Mouse (Mus musculus): ENCODE measurements around the gene Lep. TPM values are rescaled to one million over a fixed set of nuclear protein-coding genes. Genes with fewer than 3 reads are reported as not detected.

Gene Lep
- polyA plus RNA-seq, 1 experiment from 2014 or later = not detected

DNA sequence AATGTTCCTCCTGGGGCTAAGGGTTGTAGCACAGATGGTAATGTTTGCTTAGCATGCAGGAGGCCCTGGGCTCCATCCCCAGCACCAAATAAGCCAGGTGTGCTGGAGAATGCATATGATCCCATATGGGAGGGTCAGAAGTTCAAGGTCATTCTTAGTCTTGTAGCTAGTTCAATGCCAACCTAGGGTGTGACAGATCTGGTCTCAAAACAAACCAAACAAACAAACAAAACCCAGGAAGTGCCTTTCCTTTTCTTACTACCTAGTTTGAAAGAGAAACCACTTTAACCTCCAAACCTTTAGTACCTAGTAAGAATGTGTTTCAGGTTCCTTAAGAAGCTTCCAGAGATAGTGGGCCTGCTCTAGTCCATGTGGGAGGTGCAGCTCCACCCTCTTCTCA lies 58.2 kb downstream of the Lep start:
- Histone ChIP-seq H3K4me3 (ENCODE audit: low read depth, low read length) (no peak overlapping the region), H3K36me3 (ENCODE audit: control insufficient read depth, insufficient read depth, low read length) (no peaks in the 10 kb centered on the region)
- ATAC-seq = no peak

DNA sequence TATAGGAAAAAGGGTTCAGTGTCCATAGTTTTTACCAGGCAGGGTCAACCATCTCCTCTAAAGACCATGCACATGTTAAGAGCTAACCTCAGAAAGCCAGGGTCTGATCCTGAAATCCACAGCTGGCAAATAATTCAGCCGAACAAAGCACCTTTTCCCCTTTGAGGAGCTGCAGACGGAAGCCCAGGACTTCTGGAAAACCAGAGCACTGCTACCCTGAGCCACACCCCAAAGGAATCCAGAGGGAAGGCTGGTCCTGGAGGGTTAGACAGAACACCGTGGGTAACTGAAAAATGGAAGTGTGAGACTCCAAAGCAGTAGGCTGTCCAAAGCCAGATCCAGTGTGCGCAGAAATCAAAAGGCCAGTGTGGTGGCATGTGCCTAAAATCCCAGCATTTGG lies 58.9 kb downstream of the Lep start:
- Histone ChIP-seq H3K36me3 (ENCODE audit: control insufficient read depth, insufficient read depth, low read length) (peaks cover under 1% of the 10 kb centered on the region; the same call in 1 of the 2 replicates), H3K9ac (ENCODE audit: low read length) (no peak overlapping the region), H3K4me1 (ENCODE audit: control insufficient read depth, insufficient read depth, low read length) (no peaks in the 10 kb centered on the region), H3K4me2 (ENCODE audit: low read length) (no peak overlapping the region), H3K27me3 (replicated peaks; ENCODE audit: control insufficient read depth, insufficient read depth, low read length) (no peaks in the 10 kb centered on the region), H3K4me3 (ENCODE audit: low read depth, low read length) (no peak overlapping the region), H3K9me3 (replicated peaks; ENCODE audit: control insufficient read depth, low read length) (no peaks in the 10 kb centered on the region), H3K27ac (ENCODE audit: low read depth, low read length) (no peak overlapping the region)
- WGBS = 79% methylated on average over 4 of the region's 4 CpGs
- DNase-seq (ENCODE audit: low spot score) (no peak), ATAC-seq (no peak)

More for the DNA sequence above, 58.2 kb downstream of the Lep start:
- no peak overlapping the region for H3K9ac ChIP-seq (ENCODE audit: low read length)
- no peak overlapping the region for H3K4me2 ChIP-seq (ENCODE audit: low read length)
- no peaks in the 10 kb centered on the region for H3K4me1 ChIP-seq (ENCODE audit: control insufficient read depth, insufficient read depth, low read length)
- no peak for DNase-seq (ENCODE audit: low spot score)
- no peak overlapping the region for H3K27ac ChIP-seq (ENCODE audit: low read depth, low read length)
- no peaks in the 10 kb centered on the region for H3K9me3 ChIP-seq (replicated peaks; ENCODE audit: control insufficient read depth, low read length)
- H3K27me3 ChIP-seq (replicated peaks; ENCODE audit: control insufficient read depth, insufficient read depth, low read length) = no peaks in the 10 kb centered on the region

GRCm38 (mm10) chr6:29119990-29120389 lies 60.0 kb downstream of the Lep start:
- Histone ChIP-seq H3K36me3 (ENCODE audit: control insufficient read depth, insufficient read depth, low read length) (peaks cover 9% of the 10 kb centered on the region; the same call in 1 of the 2 replicates), H3K27me3 (replicated peaks; ENCODE audit: control insufficient read depth, insufficient read depth, low read length) (no peaks in the 10 kb centered on the region), H3K9ac (ENCODE audit: low read length) (no peak overlapping the region), H3K4me1 (ENCODE audit: control insufficient read depth, insufficient read depth, low read length) (no peaks in the 10 kb centered on the region), H3K4me2 (ENCODE audit: low read length) (no peak overlapping the region), H3K27ac (ENCODE audit: low read depth, low read length) (no peak overlapping the region), H3K9me3 (replicated peaks; ENCODE audit: control insufficient read depth, low read length) (no peaks in the 10 kb centered on the region), H3K4me3 (ENCODE audit: low read depth, low read length) (no peak overlapping the region)
- ATAC-seq (no peak), DNase-seq (ENCODE audit: low spot score) (no peak)
- WGBS = 89% methylated on average over 13 of the region's 13 CpGs

Small RNAs within 50 kb of the gene (microRNA-seq; reads per million reads assigned to microRNA genes)
- 68.6 reads per million, percentile 52 among the genes with 10 or more reads in this experiment for gene Mir129-1

Other genes starting within 250 kb of the Lep start
- 5.8 and 7.6 TPM in 2 replicates for gene Lrrc4, start 228.5 kb upstream of the Lep start, polyA plus RNA-seq (2014; fragmentation: Nextera tagmentation; extraction: Ambion mirVana)
- gene Rbm28, start 104.8 kb downstream of the Lep start, polyA plus RNA-seq (2014; fragmentation: Nextera tagmentation; extraction: Ambion mirVana) = 34.3 and 36.6 TPM in 2 replicates
- 1.9 and 3.8 TPM in 2 replicates for gene Prrt4, start 119.4 kb downstream of the Lep start, polyA plus RNA-seq (2014; fragmentation: Nextera tagmentation; extraction: Ambion mirVana)
- gene Impdh1, start 156.1 kb downstream of the Lep start, polyA plus RNA-seq (2014; fragmentation: Nextera tagmentation; extraction: Ambion mirVana) = 34.5 and 50.2 TPM in 2 replicates
- 46.6 and 54.6 TPM in 2 replicates for gene Hilpda, start 212.3 kb downstream of the Lep start, polyA plus RNA-seq (2014; fragmentation: Nextera tagmentation; extraction: Ambion mirVana)
- 0.53 and 1.0 TPM in 2 replicates for gene Fam71f2, start 219.4 kb downstream of the Lep start, polyA plus RNA-seq (2014; fragmentation: Nextera tagmentation; extraction: Ambion mirVana)

All from forebrain, embryonic 14.5 days (tissue).